Mouse (Mus musculus): Measurements from ENCODE around the gene Pbrm1.

DNA sequence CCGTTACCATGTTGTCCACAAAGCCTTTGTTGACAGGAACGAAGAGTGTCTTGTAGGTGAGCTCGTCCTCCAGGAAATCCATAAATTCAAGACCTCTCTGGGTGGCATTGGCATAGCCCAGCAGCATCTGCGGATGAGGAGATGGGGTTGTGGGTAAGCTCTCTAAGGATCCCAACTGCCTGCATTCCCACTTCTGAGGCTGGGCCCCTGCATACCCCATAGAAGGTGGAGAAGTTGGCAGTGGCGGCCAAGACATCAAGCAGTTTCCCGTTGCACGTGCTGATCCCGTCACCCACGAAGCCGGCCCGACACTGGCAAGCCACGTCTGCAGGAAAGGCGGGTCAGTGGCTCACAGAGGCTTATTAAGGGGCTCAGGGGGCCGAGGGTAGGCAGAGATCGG, 121.2 kb downstream of the Pbrm1 start:
- no peak for TF ChIP-seq CTCF (IDR thresholded peaks at IDR 0.05; ENCODE audit: extremely low read depth, insufficient read length, insufficient replicate concordance, low read depth, low read length)
- TF ChIP-seq POLR2A (IDR thresholded peaks at IDR 0.05; ENCODE audit: low read depth, low read length): no peak

Data from small intestine, adult 2 months (tissue).